Mouse (Mus musculus) thymus, postnatal 14 days (tissue): ENCODE results near the gene Pcgf1.

Experiments
- DNase-seq: peaks from one replicate; pipeline ENCODE4 v3.0.0; 2021

The Pcgf1 gene

GRCm38 (mm10) chr6:83103130-83103650, 25.5 kb downstream of the Pcgf1 start:
- DNase-seq = no peak

GRCm38 (mm10) chr6:83104158-83104557, 26.5 kb downstream of the Pcgf1 start:
- no peak for DNase-seq

GRCm38 (mm10) chr6:83107566-83108400, 30.1 kb downstream of the Pcgf1 start:
- peak; percentile 87 for DNase-seq

GRCm38 (mm10) chr6:83108762-83109668, 31.3 kb downstream of the Pcgf1 start, which contains the start of gene Mrpl53:
Mrpl53 (plus strand) TSS chr6:83109040.
- peak; percentile 77 for DNase-seq

GRCm38 (mm10) chr6:83111510-83112136, 34.0 kb downstream of the Pcgf1 start:
- DNase-seq = no peak

GRCm38 (mm10) chr6:83115011-83115671, 37.5 kb downstream of the Pcgf1 start, which contains the start of gene Mogs:
Mogs (plus strand) TSS chr6:83115496.
- DNase-seq = peak; percentile 95

- DNase-seq = peak; percentile 52
Measured at GRCm38 (mm10) chr6:83115682-83116372, 38.2 kb downstream of the Pcgf1 start.

- DNase-seq = no peak
Measured at GRCm38 (mm10) chr6:83116373-83117164, 38.9 kb downstream of the Pcgf1 start.

GRCm38 (mm10) chr6:83117165-83117438, 39.4 kb downstream of the Pcgf1 start:
- DNase-seq = no peak

GRCm38 (mm10) chr6:83117616-83118015, 39.9 kb downstream of the Pcgf1 start:
- DNase-seq = no peak

GRCm38 (mm10) chr6:83118369-83118768, 40.7 kb downstream of the Pcgf1 start:
- no peak for DNase-seq

GRCm38 (mm10) chr6:83118825-83119733, 41.4 kb downstream of the Pcgf1 start:
- peak; percentile 38 for DNase-seq

GRCm38 (mm10) chr6:83119734-83120051, 42.0 kb downstream of the Pcgf1 start:
- no peak for DNase-seq

GRCm38 (mm10) chr6:83120930-83121862, 43.5 kb downstream of the Pcgf1 start, which contains the start of gene Wbp1:
Wbp1 (minus strand) TSS chr6:83121559.
- DNase-seq = peak; percentile 92

GRCm38 (mm10) chr6:83121863-83122710, 44.4 kb downstream of the Pcgf1 start:
- DNase-seq = peak; percentile 59

- DNase-seq = no peak
Measured at GRCm38 (mm10) chr6:83122961-83123360, 45.3 kb downstream of the Pcgf1 start.

- peak; percentile 93 for DNase-seq
Measured at GRCm38 (mm10) chr6:83124851-83125312, 47.2 kb downstream of the Pcgf1 start.

GRCm38 (mm10) chr6:83125331-83125730, 47.7 kb downstream of the Pcgf1 start, which contains the start of gene Ino80b:
Ino80b (minus strand) TSS chr6:83125431.
- DNase-seq = no peak
